Mouse (Mus musculus) CH12.LX (cell line): Measurements from ENCODE around the gene Tmed2. TPM values are rescaled to one million over a fixed set of nuclear protein-coding genes. Genes with fewer than 3 reads are reported as not detected.

ENCODE experiments used
- DNase-seq: peaks from one replicate; pipeline ENCODE4 v3.0.0-alpha.2; 2013; ENCODE audit errors: extremely low read depth
- H3K27ac ChIP-seq: 2 replicates; pipeline ENCODE4 v1.5.1; 2012; ENCODE audit warnings: low read depth, mild to moderate bottlenecking, control low read depth, moderate library complexity; ENCODE audit not compliant: insufficient read depth
- H3K27me3 ChIP-seq: replicated peaks from 2 replicates; pipeline ENCODE3; 2012; ENCODE audit warnings: inconsistent platforms
- H3K36me3 ChIP-seq, 2 experiments: replicated peaks in 1 of 2; 2 replicates each; pipeline versions ENCODE3 to v1.6.1; 2012; ENCODE audit warnings: inconsistent platforms in 1 of 2, low read length in 1 of 2, mild to moderate bottlenecking in 1 of 2, mixed read lengths in 1 of 2, moderate library complexity in 1 of 2; ENCODE audit not compliant: control insufficient read depth in 1 of 2, insufficient read depth in 1 of 2
- H3K4me1 ChIP-seq, 2 experiments: 2 replicates each; pipeline ENCODE4 v1.6.1; 2012; ENCODE audit warnings: inconsistent platforms in 1 of 2, moderate library complexity in 1 of 2; ENCODE audit not compliant: insufficient read depth in 2 of 2, control insufficient read depth in 1 of 2
- H3K4me2 ChIP-seq: 2 replicates; pipeline ENCODE4 v1.6.1; 2012; ENCODE audit warnings: low read depth, mild to moderate bottlenecking, control low read depth; ENCODE audit not compliant: poor library complexity, insufficient read depth, severe bottlenecking
- H3K4me3 ChIP-seq, 3 experiments: fragments of 150-350 bp in 1 of 3; sonication (generic) in 1 of 3; replicated peaks in 1 of 3; 2 replicates each; pipeline versions ENCODE3 to v1.5.1; 2011 to 2012; ENCODE audit warnings: low read depth in 2 of 3, low read length in 2 of 3, mild to moderate bottlenecking in 2 of 3, moderate library complexity in 2 of 3, control low read depth in 1 of 3, improper control_type of control experiment in 1 of 3, inconsistent platforms in 1 of 3, mixed read lengths in 1 of 3; ENCODE audit not compliant: poor library complexity in 1 of 3
- H3K79me2 ChIP-seq: replicated peaks from 2 replicates; pipeline ENCODE4 v1.6.1; 2012; ENCODE audit warnings: mild to moderate bottlenecking, moderate library complexity; ENCODE audit not compliant: control insufficient read depth, poor library complexity, insufficient read depth, severe bottlenecking; ENCODE audit errors: extremely low read depth
- H3K9ac ChIP-seq: 2 replicates; pipeline ENCODE4 v1.6.1; 2012; ENCODE audit warnings: low read depth, mild to moderate bottlenecking, control low read depth, moderate library complexity; ENCODE audit not compliant: insufficient read depth
- H3K9me3 ChIP-seq: replicated peaks from 2 replicates; pipeline ENCODE3; 2012; ENCODE audit warnings: low read length, inconsistent platforms, mixed read lengths
- BHLHE40 ChIP-seq: IDR thresholded peaks from 2 replicates; pipeline ENCODE4 v1.6.1; 2011; ENCODE audit warnings: mild to moderate bottlenecking, low read depth, low read length, improper control_type of control experiment
- CHD1 ChIP-seq: IDR thresholded peaks from 2 replicates; pipeline ENCODE4 v1.6.1; 2012; ENCODE audit warnings: low read depth, low read length, improper control_type of control experiment, inconsistent platforms
- CHD2 ChIP-seq: IDR thresholded peaks from 2 replicates; pipeline ENCODE4 v1.6.1; 2011; ENCODE audit warnings: low read length, improper control_type of control experiment
- CTCF ChIP-seq, 2 experiments: IDR thresholded peaks in 1 of 2; conservative IDR thresholded peaks in 1 of 2; 2 replicates each; pipeline ENCODE4 v1.5.1; 2011 to 2012; ENCODE audit warnings: low read depth in 2 of 2, low read length in 2 of 2, improper control_type of control experiment in 1 of 2, inconsistent platforms in 1 of 2, mild to moderate bottlenecking in 1 of 2, moderate library complexity in 1 of 2
- E2F4 ChIP-seq: IDR thresholded peaks from 2 replicates; pipeline ENCODE4 v1.6.1; 2011; ENCODE audit warnings: low read depth, low read length, improper control_type of control experiment; ENCODE audit not compliant: insufficient replicate concordance
- ELF1 ChIP-seq: IDR thresholded peaks from 2 replicates; pipeline ENCODE4 v1.6.1; 2014; ENCODE audit warnings: low read depth, mild to moderate bottlenecking, inconsistent platforms, low read length, improper control_type of control experiment
- EP300 ChIP-seq: IDR thresholded peaks from 2 replicates; pipeline ENCODE4 v1.6.1; 2011; ENCODE audit warnings: low read length, improper control_type of control experiment
- ETS1 ChIP-seq: conservative IDR thresholded peaks from 2 replicates; pipeline ENCODE4 v1.6.1; 2012; ENCODE audit warnings: low read depth, mild to moderate bottlenecking, inconsistent platforms, low read length, improper control_type of control experiment, moderate library complexity
- GABPA ChIP-seq: IDR thresholded peaks from 2 replicates; pipeline ENCODE4 v1.6.1; 2012; ENCODE audit warnings: low read depth, low read length, improper control_type of control experiment, inconsistent platforms; ENCODE audit not compliant: insufficient replicate concordance
- IRF4 ChIP-seq: IDR thresholded peaks from 2 replicates; pipeline ENCODE4 v1.6.1; 2014; ENCODE audit warnings: low read depth, mild to moderate bottlenecking, inconsistent platforms, low read length, improper control_type of control experiment
- MEF2A ChIP-seq: IDR thresholded peaks from 2 replicates; pipeline ENCODE4 v1.6.1; 2014; ENCODE audit warnings: low read depth, mild to moderate bottlenecking, inconsistent platforms, low read length, improper control_type of control experiment, borderline replicate concordance
- MYC ChIP-seq: IDR thresholded peaks from 2 replicates; pipeline ENCODE4 v1.6.1; 2011; ENCODE audit warnings: low read depth, mild to moderate bottlenecking, improper control_type of control experiment, low read length
- NELFE ChIP-seq: IDR thresholded peaks from 2 replicates; pipeline ENCODE4 v1.6.1; 2011; ENCODE audit warnings: low read depth, low read length, improper control_type of control experiment
- NRF1 ChIP-seq: IDR thresholded peaks from 2 replicates; pipeline ENCODE4 v1.6.1; 2014; ENCODE audit warnings: low read depth, mild to moderate bottlenecking, inconsistent platforms, low read length, improper control_type of control experiment, moderate library complexity
- POLR2AphosphoS2 ChIP-seq: IDR thresholded peaks from 2 replicates; pipeline ENCODE4 v1.6.1; 2011; ENCODE audit warnings: low read depth, low read length, improper control_type of control experiment
- RAD21 ChIP-seq: IDR thresholded peaks from 2 replicates; pipeline ENCODE4 v1.6.1; 2011; ENCODE audit warnings: low read depth, mild to moderate bottlenecking, low read length, improper control_type of control experiment, moderate library complexity
- SIN3A ChIP-seq: IDR thresholded peaks from 2 replicates; pipeline ENCODE4 v1.6.1; 2012; ENCODE audit warnings: low read length, improper control_type of control experiment, inconsistent platforms
- SMC3 ChIP-seq: IDR thresholded peaks from 2 replicates; pipeline ENCODE4 v1.6.1; 2011; ENCODE audit warnings: low read depth, low read length, improper control_type of control experiment
- TBP ChIP-seq: conservative IDR thresholded peaks from 2 replicates; pipeline ENCODE4 v1.6.1; 2011; ENCODE audit warnings: low read depth, low read length, improper control_type of control experiment
- USF1 ChIP-seq: IDR thresholded peaks from 2 replicates; pipeline ENCODE4 v1.6.1; 2014; ENCODE audit warnings: low read depth, mild to moderate bottlenecking, inconsistent platforms, low read length, improper control_type of control experiment
- USF2 ChIP-seq: conservative IDR thresholded peaks from 2 replicates; pipeline ENCODE4 v1.6.1; 2011; ENCODE audit warnings: low read depth, low read length, improper control_type of control experiment
- ZC3H11A ChIP-seq: IDR thresholded peaks from 2 replicates; pipeline ENCODE4 v1.6.1; 2012; ENCODE audit warnings: low read depth, mild to moderate bottlenecking, inconsistent platforms, low read length, improper control_type of control experiment
- ZKSCAN1 ChIP-seq: IDR thresholded peaks from 2 replicates; pipeline ENCODE4 v1.6.1; 2012; ENCODE audit warnings: low read depth, inconsistent platforms, low read length, improper control_type of control experiment, borderline replicate concordance
- ZMIZ1 ChIP-seq: IDR thresholded peaks from 2 replicates; pipeline ENCODE4 v1.6.1; 2012; ENCODE audit warnings: low read depth, mild to moderate bottlenecking, inconsistent platforms, low read length, improper control_type of control experiment
- ZNF384 ChIP-seq: IDR thresholded peaks from 2 replicates; pipeline ENCODE4 v1.6.1; 2012; ENCODE audit warnings: low read depth, low read length, improper control_type of control experiment, inconsistent platforms
- dilution Hi-C: fragments of 300-500 bp; cut with MboI; formaldehyde crosslinking; loops from 2 replicates; pipeline ENCODE4 v1.14.3; 2020; ENCODE audit warnings: low sequenced_read_pairs; ENCODE audit not compliant: extremely low pct_unique_long_range_greater_than_20kb, extremely low pct_ligation_motif_present
- in situ Hi-C: fragments of 300-500 bp; cut with MboI; formaldehyde crosslinking; loops from 3 replicates; pipeline ENCODE4 v1.14.3; 2019; ENCODE audit warnings: low sequenced_read_pairs, low pct_ligation_motif_present, low pct_unique_long_range_greater_than_20kb, mixed read lengths
- polyA plus RNA-seq: library from polyadenylated mRNA; unstranded; fragments of >175 nt; gene quantifications from 2 replicates; pipeline ENCODE4 v1.2.1, GENCODE M21; 2012; ENCODE audit warnings: low read depth; ENCODE audit not compliant: insufficient read length
- total RNA-seq, 2 experiments: library from RNA; depleted of rRNA; stranded (reverse); fragments of 300-350 nt in 1 of 2; fragments of >200 nt in 1 of 2; gene quantifications; 2 replicates each; pipeline ENCODE4 v1.2.3; 2012 to 2014

Tmed2 gene
- total and polyA plus RNA-seq, 3 experiments: 205 to 769 (median 301) TPM

GRCm38 (mm10) chr5:124491732-124492131 is 48.8 kb upstream of the Tmed2 start:
- H3K27me3 ChIP-seq: no peaks in the 10 kb centered on the region
- peaks cover 0 to 33% of the 10 kb centered on the region in 2 experiments; a peak in 2 of 4 replicates for H3K4me1 ChIP-seq
- in situ Hi-C loops (loop anchor here (5.0 kb wide), 1 partner anchor 36 kb away; no protein-coding TSS in a partner anchor), dilution Hi-C loops (no loop called here)
- H3K27ac ChIP-seq: no peak overlapping the region
- H3K4me2 ChIP-seq: no peak overlapping the region
- TF ChIP-seq USF1 (no peak), SIN3A (no peak), MEF2A (no peak), CHD2 (no peak), ZKSCAN1 (no peak), POLR2AphosphoS2 (no peak), RAD21 (no peak), TBP (no peak), ZC3H11A (no peak), E2F4 (no peak), GABPA (no peak), NRF1 (no peak)
- DNase-seq: no peak
- H3K79me2 ChIP-seq: no peaks in the 10 kb centered on the region
- no peak overlapping the region for H3K9ac ChIP-seq
- no peaks in the 10 kb centered on the region for H3K9me3 ChIP-seq
- H3K36me3 ChIP-seq: peaks cover 27 to 79% of the 10 kb centered on the region in 2 experiments
- no peak overlapping the region for H3K4me3 ChIP-seq

- peaks cover 25 to 74% of the 10 kb centered on the region in 2 experiments for H3K36me3 ChIP-seq
- no peak overlapping the region for H3K9ac ChIP-seq
- no peak overlapping the region for H3K27ac ChIP-seq
- DNase-seq: no peak
- H3K27me3 ChIP-seq: no peaks in the 10 kb centered on the region
- no peak overlapping the region for H3K4me2 ChIP-seq
- no peak overlapping the region for H3K4me3 ChIP-seq
- dilution Hi-C loops (no loop called here), in situ Hi-C loops (loop anchor here (5.0 kb wide), 1 partner anchor 35 kb away; no protein-coding TSS in a partner anchor)
- H3K9me3 ChIP-seq: no peaks in the 10 kb centered on the region
- H3K4me1 ChIP-seq: peaks cover 0 to 42% of the 10 kb centered on the region in 2 experiments; a peak in 2 of 4 replicates
- H3K79me2 ChIP-seq: no peaks in the 10 kb centered on the region
- TF ChIP-seq E2F4: no peak
- no peak for TF ChIP-seq GABPA
- TF ChIP-seq ELF1: no peak
- no peak for TF ChIP-seq CTCF (conservative IDR thresholded peaks at IDR 0.05 in 1 of 2, IDR thresholded peaks at IDR 0.05 in 1 of 2; ENCODE audit: low read depth in 2 of 2, low read length in 2 of 2)
- no peak for TF ChIP-seq CHD1
- no peak for TF ChIP-seq RAD21
- TF ChIP-seq BHLHE40: no peak
- no peak for TF ChIP-seq USF2
- no peak for TF ChIP-seq ETS1
- TF ChIP-seq NELFE: no peak
- no peak for TF ChIP-seq IRF4
- TF ChIP-seq ZMIZ1: no peak
- TF ChIP-seq MYC: no peak
- TF ChIP-seq USF1: no peak
- no peak for TF ChIP-seq ZKSCAN1
- no peak for TF ChIP-seq EP300
- no peak for TF ChIP-seq ZNF384
- no peak for TF ChIP-seq SMC3
These were observed 47.9 kb upstream of the Tmed2 start for GRCm38 (mm10) chr5:124492618-124493017.
